Mouse (Mus musculus) midbrain, embryonic 12.5 days (tissue): Measurements from ENCODE around the gene Adgrb2. TPM values are rescaled to one million over a fixed set of nuclear protein-coding genes. Genes with fewer than 3 reads are reported as not detected.

ENCODE experiments used
- ATAC-seq: fragments of 200-750 bp; cut with Nextera tagmentation; 2 replicates; pipeline ENCODE4 v1.8.0; 2017; ENCODE audit warnings: low read depth, moderate TSS enrichment, moderate library complexity; ENCODE audit not compliant: low FRiP score
- H3K27ac ChIP-seq: fragments of 300-500 bp; sonication (generic); replicated peaks from 2 replicates; pipeline ENCODE4 v1.5.1; 2016; ENCODE audit warnings: mild to moderate bottlenecking
- H3K27me3 ChIP-seq: fragments of 300-500 bp; sonication (generic); 2 replicates; pipeline ENCODE4 v1.6.1; 2016; ENCODE audit warnings: mild to moderate bottlenecking
- H3K36me3 ChIP-seq: fragments of 300-500 bp; sonication (generic); 2 replicates; pipeline ENCODE4 v1.6.1; 2016
- H3K4me1 ChIP-seq: fragments of 300-500 bp; sonication (generic); 2 replicates; pipeline ENCODE4 v1.6.1; 2016
- H3K4me2 ChIP-seq: fragments of 300-500 bp; sonication (generic); replicated peaks from 2 replicates; pipeline ENCODE4 v1.6.1; 2016; ENCODE audit warnings: mild to moderate bottlenecking, moderate library complexity
- H3K4me3 ChIP-seq: fragments of 300-500 bp; sonication (generic); 2 replicates; pipeline ENCODE4 v1.5.1; 2016; ENCODE audit warnings: mild to moderate bottlenecking
- H3K9ac ChIP-seq: fragments of 300-500 bp; sonication (generic); replicated peaks from 2 replicates; pipeline ENCODE4 v1.6.1; 2016; ENCODE audit warnings: mild to moderate bottlenecking, moderate library complexity
- H3K9me3 ChIP-seq: fragments of 300-500 bp; sonication (generic); 2 replicates; pipeline ENCODE4 v1.6.1; 2016; ENCODE audit warnings: mild to moderate bottlenecking
- WGBS: fragments of 180-500 bp; shearing (Covaris S2); methylation state at CpG from one replicate; pipeline ENCODE4 v1.1.7; 2016; 5-methylcytosine and 5-hydroxymethylcytosine counted together
- polyA plus RNA-seq: library from polyadenylated mRNA; unstranded; fragments of >200 nt; fragmentation: Nextera tagmentation; extraction: Ambion mirVana; gene quantifications from 2 replicates; pipeline ENCODE4 v1.2.1, GENCODE M21; 2016

The Adgrb2 gene
- polyA plus RNA-seq, 1 experiment from 2014 or later: 7.4 TPM

DNA sequence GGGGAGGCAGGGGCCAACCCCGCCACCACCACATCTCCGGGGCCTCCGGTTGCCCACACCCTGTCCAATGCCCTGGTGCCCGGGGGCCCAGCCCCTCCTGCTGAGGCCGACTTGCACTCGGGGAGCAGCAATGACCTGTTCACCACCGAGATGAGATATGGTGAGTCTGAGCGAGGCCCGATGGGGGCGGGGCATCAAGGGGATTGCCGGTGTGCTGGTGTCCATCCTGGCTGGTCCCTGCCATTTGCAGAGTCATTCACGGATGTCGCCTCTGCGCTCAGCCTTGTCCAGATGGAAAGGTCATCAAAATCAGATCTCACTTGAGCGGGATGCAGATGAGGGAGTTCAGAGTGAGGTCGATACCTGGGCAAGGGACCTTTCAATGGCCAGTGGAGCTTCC, 8.1 kb downstream of the Adgrb2 start:
- Histone ChIP-seq H3K9me3 (no peaks in the 10 kb centered on the region), H3K27ac (no peak overlapping the region), H3K4me1 (peaks cover 24% of the 10 kb centered on the region), H3K27me3 (peaks cover 6% of the 10 kb centered on the region; the same call in 1 of the 2 replicates), H3K4me2 (no peak overlapping the region), H3K36me3 (peaks cover 15% of the 10 kb centered on the region; the same call in 1 of the 2 replicates), H3K4me3 (no peak overlapping the region), H3K9ac (no peak overlapping the region)
- WGBS: 80% methylated on average over 16 of the region's 16 CpGs
- no peak for ATAC-seq

DNA sequence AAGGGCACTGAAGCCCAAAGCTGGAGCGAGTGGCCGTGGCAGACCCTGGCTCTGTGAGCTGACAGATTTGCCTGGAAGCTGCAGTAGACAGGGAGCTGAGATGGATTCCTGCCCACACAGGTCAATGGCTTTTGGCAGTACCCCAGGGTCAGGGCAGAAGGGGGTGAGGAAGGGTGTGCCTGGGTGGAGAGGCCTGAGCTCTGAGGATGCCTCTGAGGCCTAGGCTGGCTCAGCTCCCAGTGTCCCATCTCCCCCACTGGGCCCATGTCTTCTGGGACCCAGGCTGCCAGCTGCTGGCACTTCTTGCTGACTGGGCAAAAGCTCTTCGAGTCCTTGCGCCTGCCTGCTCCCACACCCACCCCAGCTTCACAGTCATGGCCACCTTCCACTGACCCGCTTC, 8.5 kb downstream of the Adgrb2 start:
- WGBS: 97% methylated on average over 5 of the region's 5 CpGs
- Histone ChIP-seq H3K9me3 (no peaks in the 10 kb centered on the region), H3K4me3 (no peak overlapping the region), H3K4me2 (no peak overlapping the region), H3K36me3 (peaks cover 15% of the 10 kb centered on the region; the same call in 1 of the 2 replicates), H3K4me1 (peaks cover 19% of the 10 kb centered on the region), H3K9ac (no peak overlapping the region), H3K27me3 (peaks cover 9% of the 10 kb centered on the region; the same call in 1 of the 2 replicates), H3K27ac (no peak overlapping the region)
- ATAC-seq: no peak

DNA sequence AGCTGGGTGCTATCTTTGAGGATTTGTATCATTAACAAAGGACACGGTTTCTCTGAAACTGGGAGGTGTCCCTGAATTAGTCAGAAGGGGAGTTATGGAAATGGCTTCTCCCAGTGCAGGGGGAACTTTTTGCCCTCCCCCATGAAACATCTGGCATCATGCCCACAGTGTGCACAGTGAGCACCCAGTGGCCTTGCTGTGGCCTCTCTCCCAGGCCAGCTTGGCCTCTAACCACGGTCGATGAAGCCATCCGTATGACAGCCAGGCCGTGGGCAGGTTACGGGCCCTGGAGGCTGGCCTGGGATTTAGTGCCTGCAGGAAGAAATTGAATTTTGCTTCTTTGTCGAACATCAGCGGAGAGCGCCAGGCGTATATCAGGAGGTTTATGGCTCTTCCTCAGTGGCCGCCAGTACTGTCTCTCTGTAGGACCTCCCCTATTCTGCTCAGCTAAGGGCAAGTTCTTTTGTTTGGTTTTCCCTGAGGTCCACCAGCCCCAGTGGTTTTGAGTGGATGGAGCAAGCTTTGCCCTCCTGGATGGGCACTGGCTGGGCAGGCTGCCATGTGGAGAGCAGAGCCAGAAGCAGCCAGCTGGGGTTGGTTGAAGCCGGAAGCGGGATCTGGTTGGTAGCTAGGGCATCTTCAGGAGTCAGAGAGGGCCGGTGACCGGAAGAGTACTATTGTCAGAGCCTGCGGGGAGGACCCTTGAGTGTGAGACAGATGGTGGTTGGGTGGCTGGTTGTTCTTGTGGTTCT, 9.4 kb downstream of the Adgrb2 start:
- 89% methylated on average over 16 of the region's 16 CpGs for WGBS

DNA sequence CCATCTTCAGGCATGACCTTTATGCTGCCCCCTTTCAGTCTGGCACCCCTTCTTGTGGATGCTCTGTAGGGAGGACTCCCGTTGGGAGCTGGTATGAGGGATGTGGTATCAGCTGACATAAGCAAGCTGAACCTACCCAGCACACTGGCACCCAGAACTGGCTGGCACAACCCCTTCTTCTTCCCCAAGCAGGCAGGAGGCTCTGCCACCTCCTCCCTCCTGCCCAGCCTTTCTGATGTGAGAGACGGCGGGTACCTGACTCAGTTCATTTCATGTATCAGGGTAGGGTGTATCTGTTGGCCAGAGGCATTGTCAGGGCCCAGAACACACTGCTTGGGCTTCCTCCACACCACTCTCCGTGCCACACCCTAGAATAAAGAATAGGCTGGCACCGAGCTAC, 10.1 kb downstream of the Adgrb2 start:
- Histone ChIP-seq H3K4me2 (no peak overlapping the region), H3K4me1 (peaks cover 8% of the 10 kb centered on the region), H3K27ac (no peak overlapping the region), H3K9me3 (no peaks in the 10 kb centered on the region), H3K36me3 (peaks cover 15% of the 10 kb centered on the region; the same call in 1 of the 2 replicates), H3K4me3 (no peak overlapping the region), H3K9ac (no peak overlapping the region), H3K27me3 (peaks cover 4% of the 10 kb centered on the region)
- no peak for ATAC-seq
- 93% methylated on average over 5 of the region's 5 CpGs for WGBS

More for the DNA sequence above, 9.4 kb downstream of the Adgrb2 start:
- Histone ChIP-seq H3K9ac (no peak overlapping the region), H3K9me3 (no peaks in the 10 kb centered on the region), H3K4me3 (no peak overlapping the region), H3K4me2 (no peak overlapping the region), H3K27me3 (peaks cover 4% of the 10 kb centered on the region; the same call in 1 of the 2 replicates), H3K27ac (no peak overlapping the region), H3K36me3 (peaks cover 15% of the 10 kb centered on the region; the same call in 1 of the 2 replicates), H3K4me1 (peaks cover 12% of the 10 kb centered on the region)
- ATAC-seq: no peak

DNA sequence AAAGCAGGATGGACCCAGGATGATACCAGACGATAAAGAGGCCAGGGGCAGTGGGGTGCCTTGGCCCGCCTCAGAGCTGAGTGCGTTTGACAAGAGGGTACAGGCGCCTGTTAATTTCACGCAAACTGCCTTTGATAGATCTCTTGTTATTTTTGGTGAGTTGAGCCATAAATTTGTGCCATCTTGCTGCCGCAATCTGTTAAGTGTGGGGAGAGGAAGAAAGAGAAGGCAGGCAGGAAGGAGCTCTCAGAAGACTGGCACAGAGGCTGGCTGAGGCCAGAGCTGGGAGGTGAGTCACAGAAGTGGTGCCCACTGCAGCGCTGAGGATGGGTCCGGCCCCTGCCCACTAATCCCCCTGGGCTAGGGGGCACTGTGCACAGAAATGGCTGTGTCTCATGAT, 10.6 kb downstream of the Adgrb2 start:
- H3K9me3 ChIP-seq: no peaks in the 10 kb centered on the region
- H3K9ac ChIP-seq: no peak overlapping the region
- H3K4me1 ChIP-seq: peaks cover 2% of the 10 kb centered on the region; the same call in 1 of the 2 replicates
- H3K36me3 ChIP-seq: peaks cover 15% of the 10 kb centered on the region; the same call in 1 of the 2 replicates
- no peak for ATAC-seq
- H3K4me2 ChIP-seq: no peak overlapping the region
- H3K27me3 ChIP-seq: peaks cover 4% of the 10 kb centered on the region
- no peak overlapping the region for H3K4me3 ChIP-seq
- H3K27ac ChIP-seq: no peak overlapping the region
- WGBS: 84% methylated on average over 8 of the region's 8 CpGs

DNA sequence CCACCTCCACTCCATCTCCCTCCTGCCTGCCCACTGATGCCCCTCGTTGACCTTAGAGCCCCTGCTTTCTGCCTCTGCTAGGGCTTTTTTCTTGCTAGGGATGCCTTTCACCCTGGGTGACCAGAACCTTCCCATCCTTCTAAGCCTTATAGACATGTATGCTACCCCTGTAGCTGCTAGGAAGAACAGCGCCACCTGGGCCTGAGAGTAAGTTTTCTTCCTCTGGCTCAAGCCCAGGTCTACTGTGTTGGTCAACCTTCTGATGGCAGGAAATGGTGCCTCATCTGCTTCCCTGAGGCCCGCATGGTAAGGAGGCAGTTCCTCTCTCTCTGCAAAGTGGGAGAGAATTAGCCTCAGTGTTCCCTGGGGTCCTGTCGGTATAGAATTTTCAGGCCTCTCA, 11.3 kb downstream of the Adgrb2 start:
- 83% methylated on average over 4 of the region's 4 CpGs for WGBS

DNA sequence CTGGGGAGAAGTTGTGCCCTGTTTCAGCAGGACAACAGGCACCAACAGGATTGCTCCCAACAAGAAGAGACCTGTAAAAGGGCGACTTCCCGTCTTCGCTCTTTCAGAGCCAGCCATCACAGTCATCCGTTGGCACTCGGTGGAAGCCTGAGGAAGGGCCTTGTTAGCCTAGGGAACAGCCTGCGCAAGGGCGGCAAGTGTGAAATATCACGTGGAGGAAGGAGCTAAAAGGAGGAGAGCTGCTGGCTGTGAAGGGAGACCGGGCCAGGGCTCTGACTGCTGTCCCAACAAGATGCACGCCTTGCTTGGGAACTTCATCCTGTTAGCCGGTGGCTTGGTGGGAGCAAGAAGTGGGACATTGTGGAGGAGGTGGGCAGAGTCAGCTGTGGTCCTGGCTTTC, 13.5 kb downstream of the Adgrb2 start:
- Histone ChIP-seq H3K9ac (no peak overlapping the region), H3K27ac (no peak overlapping the region), H3K4me3 (no peak overlapping the region), H3K9me3 (no peaks in the 10 kb centered on the region), H3K27me3 (peaks cover 4% of the 10 kb centered on the region; the same call in 1 of the 2 replicates), H3K36me3 (peaks cover 4% of the 10 kb centered on the region; the same call in 1 of the 2 replicates), H3K4me1 (peaks cover 11% of the 10 kb centered on the region), H3K4me2 (no peak overlapping the region)
- no peak for ATAC-seq
- 73% methylated on average over 11 of the region's 11 CpGs for WGBS

More for the DNA sequence above, 11.3 kb downstream of the Adgrb2 start:
- H3K9ac ChIP-seq: no peak overlapping the region
- H3K36me3 ChIP-seq: peaks cover 15% of the 10 kb centered on the region; the same call in 1 of the 2 replicates
- H3K4me3 ChIP-seq: no peak overlapping the region
- H3K27ac ChIP-seq: no peak overlapping the region
- H3K27me3 ChIP-seq: peaks cover 4% of the 10 kb centered on the region; the same call in 1 of the 2 replicates
- H3K9me3 ChIP-seq: no peaks in the 10 kb centered on the region
- H3K4me2 ChIP-seq: no peak overlapping the region
- no peaks in the 10 kb centered on the region; the same call in 1 of the 2 replicates for H3K4me1 ChIP-seq
- ATAC-seq: no peak

DNA sequence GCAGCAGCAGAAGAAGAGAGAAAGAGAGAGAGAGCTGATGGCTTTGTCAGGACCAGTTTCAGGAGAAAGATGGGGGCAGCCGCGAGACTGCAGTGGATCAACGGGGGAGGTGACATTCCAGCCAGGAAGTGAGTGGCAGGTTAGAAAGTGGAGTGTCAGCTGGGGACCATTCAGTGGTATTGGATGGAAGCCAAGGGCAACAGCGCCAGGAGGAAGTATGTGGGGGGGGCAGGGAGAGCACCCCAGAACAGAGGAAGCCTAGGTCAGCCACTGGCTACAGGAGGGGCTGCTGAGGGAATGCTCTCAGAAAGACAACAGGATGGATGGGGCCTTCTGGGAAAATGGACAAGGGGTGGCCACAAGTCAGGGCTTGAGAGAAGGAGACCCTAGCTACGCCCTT, 17.0 kb downstream of the Adgrb2 start:
- ATAC-seq: no peak
- no peak overlapping the region for H3K9ac ChIP-seq
- peaks cover 10% of the 10 kb centered on the region for H3K27me3 ChIP-seq
- H3K4me3 ChIP-seq: no peak overlapping the region
- H3K27ac ChIP-seq: no peak overlapping the region
- 61% methylated on average over 5 of the region's 5 CpGs for WGBS
- H3K36me3 ChIP-seq: no peaks in the 10 kb centered on the region; the same call in none of the 2 replicates
- peaks cover 14% of the 10 kb centered on the region for H3K4me1 ChIP-seq
- no peaks in the 10 kb centered on the region for H3K9me3 ChIP-seq
- H3K4me2 ChIP-seq: no peak overlapping the region

DNA sequence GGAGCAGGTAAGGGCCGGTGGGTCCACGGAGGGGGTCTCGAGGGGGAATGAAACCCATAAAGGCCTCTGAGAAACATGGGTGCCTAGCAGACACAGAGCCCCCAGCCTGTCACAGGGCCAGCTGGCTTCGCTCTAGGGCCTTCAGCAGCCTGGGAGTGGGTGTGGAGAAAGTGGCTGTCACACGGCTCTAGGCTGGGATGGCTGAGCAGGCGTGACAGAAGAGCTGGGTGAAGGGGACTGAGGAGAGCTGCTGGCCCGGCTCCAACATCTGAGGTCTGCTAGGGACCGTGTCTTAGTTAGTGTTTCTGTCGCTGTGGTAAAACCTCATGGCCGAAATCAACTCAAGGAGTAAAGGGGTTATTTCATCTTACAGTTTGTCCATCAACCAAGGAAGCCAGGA, 17.5 kb downstream of the Adgrb2 start:
- WGBS: 82% methylated on average over 10 of the region's 10 CpGs
- Histone ChIP-seq H3K27ac (no peak overlapping the region), H3K4me2 (no peak overlapping the region), H3K4me1 (peaks cover 17% of the 10 kb centered on the region), H3K4me3 (no peak overlapping the region), H3K9ac (no peak overlapping the region), H3K27me3 (peaks cover 15% of the 10 kb centered on the region), H3K36me3 (no peaks in the 10 kb centered on the region; the same call in none of the 2 replicates), H3K9me3 (no peaks in the 10 kb centered on the region)
- no peak; the same call in 1 of the 2 replicates for ATAC-seq

DNA sequence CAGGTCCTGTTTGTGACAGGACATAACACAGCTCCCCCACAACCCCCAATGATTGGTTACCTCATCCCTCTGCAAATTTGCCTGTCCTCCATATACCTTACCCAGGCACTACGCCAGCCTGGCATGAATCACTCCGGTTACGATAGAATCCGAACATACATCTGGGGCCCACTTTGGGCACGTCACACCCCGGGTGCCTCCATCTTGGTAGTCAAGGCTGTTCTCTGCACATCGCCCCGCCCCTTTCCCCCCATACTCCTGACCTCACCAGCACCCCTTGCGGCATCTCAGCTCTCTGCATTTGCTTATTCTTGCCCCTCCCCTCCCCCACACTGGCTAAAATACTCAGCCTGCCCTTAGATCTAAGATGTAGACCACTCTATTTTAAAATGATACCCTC, 20.9 kb downstream of the Adgrb2 start:
- H3K9ac ChIP-seq: no peak overlapping the region
- peaks cover 35% of the 10 kb centered on the region for H3K27me3 ChIP-seq
- no peak overlapping the region for H3K27ac ChIP-seq
- H3K4me1 ChIP-seq: peaks cover 17% of the 10 kb centered on the region
- no peak overlapping the region for H3K4me2 ChIP-seq
- H3K4me3 ChIP-seq: no peak overlapping the region
- no peaks in the 10 kb centered on the region for H3K9me3 ChIP-seq
- peaks cover 18% of the 10 kb centered on the region for H3K36me3 ChIP-seq
- WGBS: 63% methylated on average over 9 of the region's 9 CpGs
- ATAC-seq: no peak

DNA sequence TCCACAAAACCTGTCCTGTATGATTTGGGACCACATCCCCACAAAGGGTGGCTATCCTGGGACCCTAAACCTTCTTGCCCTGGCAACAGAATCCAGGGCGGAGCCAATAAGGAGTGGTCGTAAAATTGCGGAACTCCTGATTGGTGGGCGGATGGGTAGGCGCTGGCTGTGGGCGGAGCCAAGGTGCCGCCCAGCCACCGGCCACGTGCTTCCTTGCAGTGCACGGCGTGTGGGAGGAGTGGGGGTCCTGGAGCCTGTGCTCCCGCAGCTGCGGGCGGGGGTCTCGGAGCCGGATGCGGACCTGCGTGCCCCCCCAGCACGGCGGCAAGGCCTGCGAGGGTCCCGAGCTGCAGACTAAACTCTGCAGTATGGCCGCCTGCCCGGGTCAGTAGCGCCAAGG, 21.9 kb downstream of the Adgrb2 start:
- Histone ChIP-seq H3K27ac (no peak overlapping the region), H3K4me1 (peaks cover 13% of the 10 kb centered on the region), H3K4me3 (peak overlapping the region; percentile 27), H3K4me2 (peak overlapping the region; percentile 50), H3K9me3 (no peaks in the 10 kb centered on the region), H3K27me3 (peaks cover 35% of the 10 kb centered on the region), H3K36me3 (peaks cover 18% of the 10 kb centered on the region), H3K9ac (no peak overlapping the region; the same call in 1 of the 2 replicates)
- WGBS: 21% methylated on average over 25 of the region's 25 CpGs
- peak; percentile 47; the same call in 1 of the 2 replicates for ATAC-seq

DNA sequence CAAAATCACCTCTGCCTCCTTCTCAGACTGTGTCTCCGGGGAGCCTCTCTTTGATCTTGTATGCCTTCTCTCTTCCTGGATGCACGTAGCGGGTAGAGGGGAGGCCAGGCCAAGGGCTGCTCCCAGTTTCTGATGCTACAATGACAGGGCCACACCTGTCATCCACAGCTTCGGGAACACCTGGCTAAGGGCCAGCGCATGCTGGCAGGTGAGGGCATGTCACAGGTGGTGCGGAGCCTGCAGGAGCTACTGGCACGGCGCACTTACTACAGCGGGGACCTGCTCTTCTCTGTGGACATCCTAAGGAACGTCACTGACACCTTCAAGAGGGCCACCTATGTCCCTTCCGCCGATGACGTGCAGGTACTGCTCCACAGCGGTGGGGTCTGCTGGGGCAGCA, 24.4 kb downstream of the Adgrb2 start:
- Histone ChIP-seq H3K4me1 (peaks cover 9% of the 10 kb centered on the region; the same call in 1 of the 2 replicates), H3K36me3 (peaks cover 30% of the 10 kb centered on the region), H3K27me3 (peaks cover 44% of the 10 kb centered on the region), H3K9ac (no peak overlapping the region; the same call in 1 of the 2 replicates), H3K27ac (no peak overlapping the region), H3K4me3 (no peak overlapping the region), H3K4me2 (no peak overlapping the region), H3K9me3 (no peaks in the 10 kb centered on the region)
- 79% methylated on average over 14 of the region's 14 CpGs for WGBS
- no peak for ATAC-seq
